Mouse (Mus musculus) lung, postnatal 0 days (tissue): ENCODE data around the gene Kctd2. TPM values are rescaled to one million over a fixed set of nuclear protein-coding genes. Genes with fewer than 3 reads are reported as not detected.
"Not testable (repeated sequence)": the region's sequence is repeated elsewhere in the genome, so short reads cannot be mapped to it uniquely, and the experiment has no call there.

ENCODE experiments used
- ATAC-seq: fragments of 200-750 bp; cut with Nextera tagmentation; 2 replicates; pipeline ENCODE4 v1.8.0; 2017; ENCODE audit warnings: moderate library complexity
- DNase-seq: peaks from one replicate; pipeline ENCODE4 v3.0.0-alpha.2; 2016; ENCODE audit warnings: low spot score
- H3K27ac ChIP-seq: fragments of 300-500 bp; sonication (generic); 2 replicates; pipeline ENCODE4 v1.5.1; 2014; ENCODE audit warnings: antibody characterized with exemption, mild to moderate bottlenecking, low read length, mixed read lengths
- H3K27me3 ChIP-seq: fragments of 300-500 bp; sonication (generic); replicated peaks from 2 replicates; pipeline ENCODE4 v1.6.1; 2014; ENCODE audit warnings: low read length, mixed read lengths; ENCODE audit not compliant: insufficient read depth
- H3K36me3 ChIP-seq: fragments of 300-500 bp; sonication (generic); 2 replicates; pipeline ENCODE4 v1.6.1; 2014; ENCODE audit warnings: low read length, mixed read lengths; ENCODE audit not compliant: insufficient read depth
- H3K4me1 ChIP-seq: fragments of 300-500 bp; sonication (generic); 2 replicates; pipeline ENCODE4 v1.6.1; 2014; ENCODE audit warnings: antibody characterized with exemption, low read depth, low read length, mixed read lengths; ENCODE audit not compliant: insufficient read depth
- H3K4me2 ChIP-seq: fragments of 300-500 bp; sonication (generic); replicated peaks from 2 replicates; pipeline ENCODE4 v1.6.1; 2014; ENCODE audit warnings: low read depth, mild to moderate bottlenecking, low read length, moderate library complexity, mixed read lengths
- H3K4me3 ChIP-seq: fragments of 300-500 bp; sonication (generic); 2 replicates; pipeline ENCODE4 v1.5.1; 2014; ENCODE audit warnings: low read depth, low read length
- H3K9ac ChIP-seq: fragments of 300-500 bp; sonication (generic); replicated peaks from 2 replicates; pipeline ENCODE4 v1.6.1; 2014; ENCODE audit warnings: low read depth, mild to moderate bottlenecking
- H3K9me3 ChIP-seq: fragments of 300-500 bp; sonication (generic); 2 replicates; pipeline ENCODE4 v1.6.1; 2016; ENCODE audit warnings: low read length, mixed read lengths
- CTCF ChIP-seq: IDR thresholded peaks from 2 replicates; pipeline ENCODE4 v1.5.1; 2016; ENCODE audit warnings: antibody characterized with exemption, mild to moderate bottlenecking
- EP300 ChIP-seq: IDR thresholded peaks from 2 replicates; pipeline ENCODE4 v1.6.1; 2016; ENCODE audit warnings: antibody characterized with exemption, mild to moderate bottlenecking, control low read depth
- WGBS: fragments of 180-500 bp; shearing (Covaris S2); extraction: QIAGEN DNeasy Blood & Tissue Kit; methylation state at CpG from one replicate; pipeline ENCODE4 v1.1.7; 2014; 5-methylcytosine and 5-hydroxymethylcytosine counted together
- polyA plus RNA-seq: library from polyadenylated mRNA; unstranded; fragments of >200 nt; fragmentation: Nextera tagmentation; extraction: Ambion mirVana; gene quantifications from 2 replicates; pipeline ENCODE4 v1.2.1, GENCODE M21; 2015

Gene Kctd2
- polyA plus RNA-seq, 1 experiment from 2014 or later: 18.6 TPM

GRCm38 (mm10) chr11:115382891-115383290 is 37.0 kb upstream of the Kctd2 start:
- 17% methylated on average over 5 of the region's 5 CpGs for WGBS

DNA sequence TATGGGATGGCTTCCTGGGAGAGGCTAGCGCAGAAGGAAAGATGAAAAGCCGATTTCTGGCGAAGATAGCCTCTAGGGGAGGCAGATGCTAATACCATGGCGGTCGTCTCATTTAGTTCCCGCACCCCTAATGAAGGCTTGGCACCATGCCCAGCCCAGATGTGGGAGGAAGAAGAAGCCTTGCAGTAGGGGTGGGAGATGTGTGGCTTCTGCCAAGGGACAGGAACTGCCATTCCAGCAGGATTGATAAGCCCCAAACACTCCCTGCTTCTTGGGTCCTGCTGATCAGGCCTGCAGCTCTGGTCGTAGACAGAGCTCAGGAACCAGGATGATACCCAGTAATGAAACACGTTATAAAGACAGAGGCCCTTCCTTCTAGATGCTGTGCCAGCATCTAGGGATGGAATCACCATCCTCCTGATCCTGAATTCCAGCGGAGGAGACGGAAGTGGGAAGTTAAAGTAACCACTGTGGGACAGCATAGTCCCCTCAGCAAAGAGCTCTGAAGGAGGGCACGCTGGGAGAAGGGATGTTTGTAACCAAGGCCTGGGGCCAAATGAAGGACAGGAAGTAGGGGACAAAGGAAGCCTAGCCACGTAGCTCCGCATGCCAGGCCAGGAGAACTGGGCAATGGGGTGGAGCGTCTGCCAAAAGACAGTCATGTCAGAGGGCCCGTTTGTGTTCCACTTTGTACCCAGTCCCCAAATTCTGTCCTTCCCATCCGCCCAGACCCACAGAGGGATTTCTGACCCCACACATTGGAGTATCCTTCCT is 36.0 kb upstream of the Kctd2 start:
- peak overlapping the region; percentile 90 for H3K4me2 ChIP-seq
- no peak overlapping the region; the same call in 1 of the 2 replicates for H3K4me3 ChIP-seq
- TF ChIP-seq EP300: no peak
- TF ChIP-seq CTCF: peak; percentile 12; the same call in 1 of the 2 replicates
- H3K27ac ChIP-seq: peak overlapping the region; percentile 82
- peaks cover 3% of the 10 kb centered on the region; the same call in 1 of the 2 replicates for H3K4me1 ChIP-seq
- ATAC-seq (peak; percentile 48), DNase-seq (peak; percentile 66)
- no peaks in the 10 kb centered on the region for H3K36me3 ChIP-seq
- WGBS: 35% methylated on average over 16 of the region's 16 CpGs
- H3K9ac ChIP-seq: no peak overlapping the region
- H3K27me3 ChIP-seq: no peaks in the 10 kb centered on the region
- no peaks in the 10 kb centered on the region for H3K9me3 ChIP-seq

More at GRCm38 (mm10) chr11:115382891-115383290, 37.0 kb upstream of the Kctd2 start:
- Histone ChIP-seq H3K27me3 (no peaks in the 10 kb centered on the region), H3K9ac (peak overlapping the region; percentile 71; the same call in 1 of the 2 replicates), H3K27ac (0 out of 2 replicates have a peak overlapping the region, but pooled peaks have one; percentile 69), H3K36me3 (no peaks in the 10 kb centered on the region), H3K9me3 (no peaks in the 10 kb centered on the region), H3K4me1 (peaks cover 3% of the 10 kb centered on the region; the same call in 1 of the 2 replicates), H3K4me2 (peak overlapping the region; percentile 90), H3K4me3 (peak overlapping the region; percentile 76)
- DNase-seq (no peak), ATAC-seq (no peak)
- TF ChIP-seq CTCF: no peak
- TF ChIP-seq EP300: no peak

- H3K4me3 ChIP-seq: no peak overlapping the region
- peaks cover 3% of the 10 kb centered on the region; the same call in 1 of the 2 replicates for H3K4me1 ChIP-seq
- H3K9ac ChIP-seq: no peak overlapping the region
- no peaks in the 10 kb centered on the region for H3K9me3 ChIP-seq
- DNase-seq (peak; percentile 32), ATAC-seq (peak; percentile 33; the same call in 1 of the 2 replicates)
- no peak overlapping the region for H3K4me2 ChIP-seq
- no peaks in the 10 kb centered on the region for H3K36me3 ChIP-seq
- 72% methylated on average over 5 of the region's 5 CpGs for WGBS
- peak overlapping the region; percentile 82 for H3K27ac ChIP-seq
- no peaks in the 10 kb centered on the region for H3K27me3 ChIP-seq
- TF ChIP-seq CTCF (no peak), EP300 (no peak)
These were observed 35.3 kb upstream of the Kctd2 start for GRCm38 (mm10) chr11:115384587-115384986.

DNA sequence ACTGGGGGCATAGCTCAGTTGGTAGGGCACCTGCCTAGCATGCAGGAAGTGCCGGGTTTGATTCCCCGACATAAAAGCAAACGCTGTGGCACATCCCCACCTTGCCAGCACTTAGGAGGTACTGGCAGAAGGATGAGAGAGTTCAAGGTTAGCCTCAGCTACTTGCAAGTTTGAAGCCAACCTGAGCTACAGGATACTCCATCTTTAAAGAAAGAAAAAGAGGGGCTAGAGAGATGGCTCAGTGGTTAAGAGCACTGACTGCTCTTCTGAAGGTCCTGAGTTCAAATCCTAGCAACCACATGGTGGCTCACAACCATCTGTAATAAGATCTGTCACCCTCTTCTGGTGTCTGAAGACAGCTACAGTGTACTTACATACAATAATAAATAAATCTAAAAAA is 33.1 kb upstream of the Kctd2 start:
- WGBS: 87% methylated on average over 3 of the region's 3 CpGs
- H3K4me2 ChIP-seq, H3K9ac ChIP-seq, H3K27me3 ChIP-seq, ATAC-seq, H3K36me3 ChIP-seq, DNase-seq, H3K4me3 ChIP-seq, H3K27ac ChIP-seq, H3K4me1 ChIP-seq, H3K9me3 ChIP-seq: not testable (repeated sequence)

GRCm38 (mm10) chr11:115391358-115391757 is 28.6 kb upstream of the Kctd2 start:
- Histone ChIP-seq H3K36me3 (peaks cover 5% of the 10 kb centered on the region), H3K9ac (no peak overlapping the region), H3K4me3 (no peak overlapping the region), H3K4me2 (no peak overlapping the region), H3K9me3 (no peaks in the 10 kb centered on the region), H3K27me3 (no peaks in the 10 kb centered on the region), H3K27ac (no peak overlapping the region), H3K4me1 (no peaks in the 10 kb centered on the region)
- DNase-seq: no peak
- ATAC-seq: no peak
- 88% methylated on average over 7 of the region's 7 CpGs for WGBS
- TF ChIP-seq CTCF: no peak
- TF ChIP-seq EP300: no peak

- WGBS: 61% methylated on average over 31 of the region's 34 CpGs
- no peak overlapping the region for H3K9ac ChIP-seq
These were observed 26.1 kb upstream of the Kctd2 start for GRCm38 (mm10) chr11:115393721-115394325.

More at GRCm38 (mm10) chr11:115393721-115394325, 26.1 kb upstream of the Kctd2 start:
- Histone ChIP-seq H3K27ac (no peak overlapping the region), H3K27me3 (no peaks in the 10 kb centered on the region), H3K9me3 (no peaks in the 10 kb centered on the region), H3K4me1 (no peaks in the 10 kb centered on the region), H3K4me2 (no peak overlapping the region; the same call in 1 of the 2 replicates), H3K4me3 (no peak overlapping the region), H3K36me3 (peaks cover 5% of the 10 kb centered on the region)
- no peak for DNase-seq
- no peak for TF ChIP-seq CTCF
- TF ChIP-seq EP300: no peak
- ATAC-seq: no peak
